Mouse (Mus musculus): Measurements from ENCODE around the gene Il34. TPM values are rescaled to one million over a fixed set of nuclear protein-coding genes. Genes with fewer than 3 reads are reported as not detected.

Gene Il34
- polyA plus RNA-seq (2012; ENCODE audit: insufficient read depth, insufficient read length, missing spikeins), result not detected in 2 replicates

DNA sequence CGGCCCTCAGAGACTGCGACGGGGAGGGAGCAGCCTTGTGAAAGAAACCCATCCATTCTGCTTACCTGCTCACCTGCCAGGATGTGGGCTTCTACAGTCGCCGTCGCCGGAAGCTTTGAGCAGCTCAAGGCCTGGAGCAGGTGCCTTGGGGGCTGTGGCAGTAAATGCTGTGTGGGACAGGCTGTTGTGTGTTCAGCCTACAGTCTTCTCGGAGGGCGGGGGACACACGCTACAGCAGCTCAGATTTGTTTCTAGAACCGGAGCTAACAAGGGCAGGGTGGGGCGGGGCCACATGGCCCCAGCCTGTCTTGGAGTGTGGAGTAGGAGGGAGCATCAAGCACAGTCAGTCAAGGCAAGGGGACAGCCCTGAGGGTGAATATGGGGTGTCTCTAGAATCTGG lies at the start of gene Il34:
Gene Il34 (minus strand): TSS at position 256 of the 400 bp plus-strand sequence.
- TF ChIP-seq CTCF (IDR thresholded peaks at IDR 0.05; ENCODE audit: low read depth, low read length), result no peak
- TF ChIP-seq POLR2A (IDR thresholded peaks at IDR 0.05; ENCODE audit: borderline replicate concordance, low read depth, low read length), result no peak
- H3K27ac ChIP-seq (ENCODE audit: insufficient read depth, low read depth, low read length), result no peak within 1 kb of the TSS

DNA sequence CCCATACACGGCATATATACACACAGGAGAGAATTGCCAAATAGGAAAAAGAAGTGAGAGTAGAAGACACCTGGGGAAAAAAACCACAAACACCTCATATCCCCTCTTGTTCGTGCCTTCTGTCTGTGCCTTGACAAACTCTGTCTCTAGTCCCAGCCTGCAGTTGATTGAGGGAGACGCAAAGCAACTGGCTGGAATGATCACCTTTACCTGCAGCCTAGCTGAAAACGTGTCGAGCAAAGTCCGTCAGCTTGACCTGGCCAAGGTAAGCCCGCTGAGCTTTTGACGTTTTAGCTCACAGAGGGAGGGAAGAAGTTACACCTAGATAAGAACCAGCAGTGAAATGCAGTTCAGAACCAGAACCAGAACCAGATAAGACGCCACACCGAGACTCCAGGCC lies 45.5 kb upstream of the Il34 start:
- TF ChIP-seq POLR2A (IDR thresholded peaks at IDR 0.05; ENCODE audit: borderline replicate concordance, low read depth, low read length) (no peak), CTCF (IDR thresholded peaks at IDR 0.05; ENCODE audit: low read depth, low read length) (no peak)
- peaks cover 6% of the 10 kb centered on the region; the same call in 1 of the 2 replicates for H3K4me1 ChIP-seq (ENCODE audit: control insufficient read depth, insufficient read depth, low read length)

More for the DNA sequence above, at the start of gene Il34:
- Histone ChIP-seq H3K4me1 (ENCODE audit: control insufficient read depth, insufficient read depth, low read length) (peaks cover 22% of the 10 kb centered on the region), H3K4me3 (ENCODE audit: insufficient read depth, low read length) (no peak within 1 kb of the TSS)

DNA sequence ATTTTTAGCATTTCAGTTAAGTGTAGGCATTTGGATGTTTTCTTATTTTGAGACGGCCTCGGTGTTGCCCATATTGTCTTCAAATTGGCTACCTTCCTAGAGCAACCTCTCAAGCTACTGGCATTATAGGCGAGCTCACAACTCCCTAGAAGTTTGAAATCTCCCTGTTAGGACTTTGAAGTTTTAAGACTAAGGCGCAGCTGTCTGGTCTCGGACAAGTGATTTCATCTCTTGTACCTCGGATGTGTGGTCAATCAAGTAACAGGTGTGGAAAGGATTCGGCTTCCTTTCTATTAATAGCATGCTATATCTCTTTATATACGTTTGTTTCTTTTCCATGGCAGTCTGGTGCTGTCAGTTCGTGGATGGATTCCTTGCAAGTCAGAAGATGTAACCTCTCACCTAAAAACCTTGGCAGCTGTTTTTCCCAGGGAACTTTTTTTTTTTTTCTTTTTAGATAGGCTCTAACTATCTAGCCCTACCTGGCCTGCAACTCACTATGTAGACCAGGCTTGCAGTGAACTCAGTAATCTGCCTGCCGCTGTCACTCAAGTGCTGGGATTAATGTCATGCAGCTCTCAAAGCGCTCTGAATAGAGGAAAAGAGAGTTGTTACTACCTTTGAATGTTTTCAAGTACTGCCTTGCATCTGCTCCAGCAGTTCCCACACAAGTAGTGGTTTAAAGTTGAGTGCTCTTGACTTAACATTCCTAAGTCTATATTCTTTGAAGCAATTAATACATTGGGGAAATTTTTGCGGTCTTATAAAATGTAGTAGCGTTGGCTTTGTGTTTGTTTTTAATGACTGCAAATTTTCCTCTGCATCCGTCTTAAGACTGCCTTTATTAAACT lies 42.1 kb upstream of the Il34 start:
- peak overlapping the region; percentile 75; the same call in 1 of the 2 replicates for H3K27ac ChIP-seq (ENCODE audit: insufficient read depth, low read depth, low read length)
- H3K4me1 ChIP-seq (ENCODE audit: control insufficient read depth, insufficient read depth, low read length), result peaks cover 9% of the 10 kb centered on the region; the same call in 1 of the 2 replicates
- TF ChIP-seq CTCF (IDR thresholded peaks at IDR 0.05; ENCODE audit: low read depth, low read length) (no peak), POLR2A (IDR thresholded peaks at IDR 0.05; ENCODE audit: borderline replicate concordance, low read depth, low read length) (no peak)
- H3K4me3 ChIP-seq (ENCODE audit: insufficient read depth, low read length), result peak overlapping the region; percentile 73

More for the DNA sequence above, 45.5 kb upstream of the Il34 start:
- Histone ChIP-seq H3K27ac (ENCODE audit: insufficient read depth, low read depth, low read length) (no peak overlapping the region), H3K4me3 (ENCODE audit: insufficient read depth, low read length) (no peak overlapping the region)

DNA sequence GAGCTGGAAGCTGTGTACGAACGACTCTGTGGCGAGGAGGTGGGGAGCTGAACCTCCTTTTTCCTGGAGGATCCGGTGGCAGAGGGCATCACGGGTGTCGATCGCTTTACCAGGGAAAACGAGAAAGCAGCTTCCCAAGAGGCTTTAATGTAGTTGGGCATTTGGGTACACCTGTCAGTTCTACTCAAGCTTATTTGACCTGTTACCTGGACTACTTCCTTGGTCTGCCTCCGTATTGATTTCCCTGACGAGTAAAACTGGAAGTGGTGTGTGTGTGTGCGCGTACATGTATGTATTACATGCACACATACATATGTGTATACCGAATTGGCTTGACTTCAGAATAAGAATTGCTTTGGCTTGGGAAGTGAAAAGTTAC lies 41.4 kb upstream of the Il34 start:
- Histone ChIP-seq H3K4me3 (ENCODE audit: insufficient read depth, low read length) (peak overlapping the region; percentile 73), H3K27ac (ENCODE audit: insufficient read depth, low read depth, low read length) (peak overlapping the region; percentile 75), H3K4me1 (ENCODE audit: control insufficient read depth, insufficient read depth, low read length) (peaks cover 9% of the 10 kb centered on the region; the same call in 1 of the 2 replicates)
- no peak for TF ChIP-seq POLR2A (IDR thresholded peaks at IDR 0.05; ENCODE audit: borderline replicate concordance, low read depth, low read length)
- TF ChIP-seq CTCF (IDR thresholded peaks at IDR 0.05; ENCODE audit: low read depth, low read length), result no peak

DNA sequence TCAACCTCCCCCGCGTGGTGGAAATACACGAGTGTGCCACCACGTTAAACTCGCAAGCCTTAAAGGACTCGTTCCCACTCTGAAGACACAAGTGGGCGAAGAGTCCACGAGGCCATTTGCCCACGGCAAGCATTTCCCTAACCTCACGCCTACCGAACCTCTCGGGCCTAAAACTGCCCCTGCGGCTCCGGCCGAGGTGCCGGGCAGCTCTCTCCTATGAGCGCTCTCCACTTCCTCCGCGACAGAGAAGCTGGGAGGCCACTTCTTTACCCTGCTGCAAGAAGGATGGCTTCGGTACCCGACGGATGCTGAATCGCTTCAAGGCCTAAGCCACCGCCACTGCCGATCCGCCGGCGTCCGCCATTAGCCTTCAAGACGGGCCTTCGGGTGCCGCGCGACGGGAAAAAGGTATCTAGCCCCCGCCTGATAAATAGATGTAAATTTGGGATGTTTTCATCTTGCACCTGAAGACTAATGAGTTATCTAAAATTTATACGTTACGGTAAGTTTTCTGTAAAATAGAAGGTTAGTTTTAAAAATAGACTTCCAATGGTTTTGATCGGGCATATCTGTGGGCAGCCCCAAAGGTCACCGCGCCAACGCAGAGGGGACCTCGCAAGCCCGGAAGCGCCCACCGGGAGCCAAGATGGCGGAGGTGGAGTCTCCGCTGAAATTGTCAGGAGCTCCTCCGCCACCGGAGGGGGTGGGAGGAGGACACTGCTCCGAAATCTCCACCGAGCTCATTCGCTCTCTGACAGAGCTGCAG lies 40.9 kb upstream of the Il34 start, which contains the start of the genes Cog4 and Sf3b3:
Gene Cog4 (plus strand): TSS at position 196 of the 766 bp plus-strand sequence.
Gene Sf3b3 (minus strand): TSS at position 383 of the 766 bp plus-strand sequence.
- TF ChIP-seq POLR2A (IDR thresholded peaks at IDR 0.05; ENCODE audit: borderline replicate concordance, low read depth, low read length) (peak; percentile 84; the same call in 1 of the 2 replicates), CTCF (IDR thresholded peaks at IDR 0.05; ENCODE audit: low read depth, low read length) (no peak)
- Histone ChIP-seq H3K4me3 (ENCODE audit: insufficient read depth, low read length) (peak within 1 kb of the TSS; percentile 80), H3K27ac (ENCODE audit: insufficient read depth, low read depth, low read length) (peak within 1 kb of the TSS; percentile 75), H3K4me1 (ENCODE audit: control insufficient read depth, insufficient read depth, low read length) (peaks cover 9% of the 10 kb centered on the region; the same call in 1 of the 2 replicates)

DNA sequence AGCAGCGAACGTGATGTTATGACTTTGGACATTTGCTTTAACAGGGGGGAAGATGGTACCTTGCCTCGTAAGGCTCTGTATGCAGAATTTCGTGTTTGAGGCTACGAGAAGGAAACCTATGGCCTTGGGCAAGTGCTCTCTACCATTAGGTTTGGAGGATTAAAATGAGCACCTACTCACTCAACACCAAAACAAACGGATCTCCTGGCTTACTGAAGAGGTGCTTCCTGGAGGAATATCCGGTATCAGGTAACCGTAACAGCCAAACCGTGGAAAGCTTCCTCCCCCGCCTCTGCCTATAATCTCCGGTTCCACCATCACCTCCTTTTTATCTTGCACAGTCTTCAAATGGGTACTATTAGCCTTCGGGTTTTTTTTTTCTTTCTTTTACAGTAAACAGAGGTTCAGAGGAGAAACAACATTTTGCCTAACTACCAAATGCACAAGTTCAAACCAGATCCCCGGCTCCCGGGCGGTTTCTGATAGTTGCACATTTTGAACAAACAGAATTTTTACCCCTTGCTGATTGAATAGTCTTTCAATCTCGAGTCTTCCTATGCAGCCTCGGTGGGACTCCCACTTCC lies 40.2 kb upstream of the Il34 start:
- Histone ChIP-seq H3K4me1 (ENCODE audit: control insufficient read depth, insufficient read depth, low read length) (peaks cover 9% of the 10 kb centered on the region; the same call in 1 of the 2 replicates), H3K4me3 (ENCODE audit: insufficient read depth, low read length) (peak overlapping the region; percentile 80), H3K27ac (ENCODE audit: insufficient read depth, low read depth, low read length) (peak overlapping the region; percentile 75)
- TF ChIP-seq POLR2A (IDR thresholded peaks at IDR 0.05; ENCODE audit: borderline replicate concordance, low read depth, low read length), result no peak
- TF ChIP-seq CTCF (IDR thresholded peaks at IDR 0.05; ENCODE audit: low read depth, low read length), result no peak

DNA sequence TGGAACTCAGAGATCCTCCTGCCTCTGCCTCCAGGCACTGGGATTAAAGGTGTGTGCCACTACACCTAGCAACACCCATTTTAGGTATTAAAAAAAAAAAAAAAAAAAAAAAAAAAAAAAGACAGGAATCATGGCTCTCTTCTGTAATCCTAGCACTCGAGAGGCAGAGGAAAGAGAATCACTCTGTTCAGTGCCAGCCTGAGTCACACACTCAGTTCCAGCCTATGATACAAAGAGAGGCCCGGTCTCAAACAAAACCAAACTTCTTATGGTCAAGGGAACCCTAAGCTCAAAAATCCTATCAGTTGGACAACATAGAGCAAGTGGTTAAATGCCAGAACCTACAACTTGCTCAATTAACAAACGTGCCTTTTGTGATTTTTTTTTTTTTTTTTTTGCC lies 39.2 kb upstream of the Il34 start:
- Histone ChIP-seq H3K27ac (ENCODE audit: insufficient read depth, low read depth, low read length) (no peak overlapping the region), H3K4me1 (ENCODE audit: control insufficient read depth, insufficient read depth, low read length) (peaks cover 9% of the 10 kb centered on the region; the same call in 1 of the 2 replicates), H3K4me3 (ENCODE audit: insufficient read depth, low read length) (peak overlapping the region; percentile 45; the same call in 1 of the 2 replicates)
- TF ChIP-seq POLR2A (IDR thresholded peaks at IDR 0.05; ENCODE audit: borderline replicate concordance, low read depth, low read length) (no peak), CTCF (IDR thresholded peaks at IDR 0.05; ENCODE audit: low read depth, low read length) (no peak)

DNA sequence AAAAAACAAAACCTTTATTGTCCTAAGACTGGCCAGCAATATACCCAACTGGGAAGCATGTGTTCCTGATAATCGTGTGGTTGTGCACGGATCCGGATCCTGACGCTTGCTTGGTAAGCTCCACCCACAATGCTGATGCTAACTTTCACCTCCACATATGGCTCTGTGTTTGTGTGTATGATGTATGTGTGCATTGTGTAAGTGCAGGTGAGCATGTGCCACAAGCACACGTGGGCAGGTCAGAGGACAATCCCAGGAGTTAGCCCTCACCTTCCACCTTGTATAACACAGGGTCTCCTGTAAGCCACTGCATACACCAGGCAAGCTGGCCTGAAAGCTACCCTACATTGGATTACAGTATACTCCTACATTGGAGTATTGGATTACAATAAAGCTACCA lies 37.5 kb upstream of the Il34 start:
- H3K4me1 ChIP-seq (ENCODE audit: control insufficient read depth, insufficient read depth, low read length), result peaks cover 7% of the 10 kb centered on the region; the same call in 1 of the 2 replicates
- H3K4me3 ChIP-seq (ENCODE audit: insufficient read depth, low read length), result no peak overlapping the region
- H3K27ac ChIP-seq (ENCODE audit: insufficient read depth, low read depth, low read length), result no peak overlapping the region
- TF ChIP-seq POLR2A (IDR thresholded peaks at IDR 0.05; ENCODE audit: borderline replicate concordance, low read depth, low read length) (no peak), CTCF (IDR thresholded peaks at IDR 0.05; ENCODE audit: low read depth, low read length) (no peak)

DNA sequence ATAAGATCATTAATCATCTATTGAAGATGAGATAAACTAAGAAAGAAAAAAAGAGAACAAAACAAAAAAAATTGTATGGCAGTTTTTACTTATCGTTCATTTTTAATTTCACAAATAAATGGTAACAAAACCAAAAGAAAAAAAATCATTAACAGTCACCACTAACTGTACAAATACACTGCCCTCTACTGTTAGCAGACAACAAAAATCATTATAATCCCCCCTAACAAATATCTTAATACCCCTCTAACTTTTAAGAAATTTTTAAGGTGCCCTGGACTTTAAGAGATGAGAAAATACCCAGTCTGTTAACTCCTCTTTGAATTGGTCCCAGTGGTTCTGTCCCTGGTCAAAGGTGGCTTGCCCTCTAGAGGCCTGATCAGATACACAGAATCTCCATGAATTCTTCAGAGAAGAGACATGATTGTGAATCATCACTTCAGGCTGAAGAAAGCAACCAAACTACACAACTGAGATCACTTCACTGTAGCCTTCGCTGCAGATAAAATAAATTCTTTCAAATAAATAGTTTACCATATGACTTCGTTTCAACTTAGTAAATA lies 36.4 kb upstream of the Il34 start:
- Histone ChIP-seq H3K4me3 (ENCODE audit: insufficient read depth, low read length) (no peak overlapping the region), H3K27ac (ENCODE audit: insufficient read depth, low read depth, low read length) (no peak overlapping the region), H3K4me1 (ENCODE audit: control insufficient read depth, insufficient read depth, low read length) (peaks cover 4% of the 10 kb centered on the region; the same call in 1 of the 2 replicates)
- TF ChIP-seq POLR2A (IDR thresholded peaks at IDR 0.05; ENCODE audit: borderline replicate concordance, low read depth, low read length) (no peak), CTCF (IDR thresholded peaks at IDR 0.05; ENCODE audit: low read depth, low read length) (no peak)
